Mouse (Mus musculus) megakaryocyte, embryonic 14.5 days (primary cell): Measurements from ENCODE around the gene Gm6793. TPM values are rescaled to one million over a fixed set of nuclear protein-coding genes. Genes with fewer than 3 reads are reported as not detected.

Source experiments
- H3K27me3 ChIP-seq: replicated peaks from 2 replicates; pipeline ENCODE3; 2012; ENCODE audit warnings: inconsistent platforms
- H3K36me3 ChIP-seq: replicated peaks from 2 replicates; pipeline ENCODE3; 2012; ENCODE audit warnings: low read length, inconsistent platforms, mixed read lengths
- H3K4me1 ChIP-seq: 2 replicates; pipeline ENCODE4 v1.6.1; 2012; ENCODE audit warnings: inconsistent platforms
- H3K4me3 ChIP-seq: replicated peaks from 2 replicates; pipeline ENCODE3; 2012; ENCODE audit warnings: moderate library complexity, mild to moderate bottlenecking, inconsistent platforms
- H3K9me3 ChIP-seq: 2 replicates; pipeline ENCODE4 v1.6.1; 2012; ENCODE audit warnings: inconsistent platforms
- FLI1 ChIP-seq: IDR thresholded peaks from 2 replicates; pipeline ENCODE4 v1.6.1; 2012; ENCODE audit warnings: low read length, inconsistent platforms, mixed read lengths
- GATA1 ChIP-seq: IDR thresholded peaks from 3 replicates; pipeline ENCODE4 v1.6.1; 2012; ENCODE audit warnings: mixed read lengths, low read length, inconsistent platforms, borderline replicate concordance
- polyA plus RNA-seq: library from polyadenylated mRNA; stranded (reverse); fragments of >175 nt; gene quantifications from 2 replicates; pipeline ENCODE4 v1.2.3, GENCODE M21; 2012; ENCODE audit warnings: low replicate concordance; ENCODE audit not compliant: insufficient read depth

The Gm6793 gene
- polyA plus RNA-seq, 1 experiment = 0.46 TPM

DNA sequence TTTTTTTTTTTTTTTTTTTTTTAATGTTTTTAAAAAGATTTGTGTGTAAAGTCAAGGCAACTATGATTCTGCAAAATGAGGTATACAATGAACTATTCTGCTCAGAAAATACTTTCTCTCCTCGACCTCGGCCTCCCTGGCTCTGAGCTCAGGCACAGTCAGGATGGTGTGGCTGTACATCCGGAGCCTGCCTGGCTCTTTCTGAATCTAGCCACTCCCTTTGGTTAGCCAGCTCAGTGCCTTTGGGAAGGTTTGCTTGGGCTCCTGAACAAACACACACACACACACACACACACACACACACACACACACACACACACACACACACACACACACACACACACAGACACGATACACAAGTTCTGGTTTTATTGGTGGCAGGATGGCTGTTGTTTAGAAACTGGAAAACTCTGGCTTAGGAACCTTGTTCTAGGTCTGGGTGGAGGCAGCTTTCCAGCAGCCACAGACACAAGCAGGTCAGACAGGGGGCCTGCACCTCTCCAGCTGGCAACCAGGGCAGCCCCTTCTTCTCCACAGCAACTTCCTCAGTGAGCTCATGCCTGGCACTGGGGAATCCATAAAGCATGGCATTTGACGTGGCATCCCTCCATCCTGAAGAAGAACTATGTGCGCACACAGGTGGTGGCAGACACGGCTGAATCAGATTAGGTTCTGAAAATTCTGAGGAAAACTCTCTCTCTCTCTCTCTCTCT lies 49.8 kb downstream of the Gm6793 start:
- H3K36me3 ChIP-seq = peaks cover 47% of the 10 kb centered on the region
- H3K4me3 ChIP-seq = no peak overlapping the region
- peaks cover 56% of the 10 kb centered on the region for H3K4me1 ChIP-seq
- no peaks in the 10 kb centered on the region for H3K27me3 ChIP-seq
- TF ChIP-seq GATA1 = no peak
- no peak for TF ChIP-seq FLI1
- H3K9me3 ChIP-seq = no peaks in the 10 kb centered on the region

DNA sequence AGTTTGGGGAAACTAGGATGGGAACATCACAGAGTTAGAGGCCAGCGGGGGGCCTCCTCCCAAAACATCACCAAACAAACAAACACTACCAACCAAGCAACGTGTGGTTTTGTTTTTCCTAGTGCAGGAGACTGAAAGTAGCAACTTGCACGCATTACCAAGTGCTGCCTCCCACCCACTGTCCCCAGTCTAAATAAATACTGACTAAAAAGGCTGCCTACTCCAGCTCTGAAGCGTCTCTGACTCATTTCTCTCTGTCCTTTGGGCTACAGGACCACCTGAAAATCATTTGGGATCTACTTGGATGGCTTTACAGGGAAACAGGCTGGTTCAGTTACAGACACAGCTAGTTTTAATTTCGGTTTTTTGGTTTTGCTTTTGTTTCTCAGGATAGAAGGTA lies 50.5 kb downstream of the Gm6793 start:
- no peak overlapping the region for H3K4me3 ChIP-seq
- H3K36me3 ChIP-seq = peaks cover 53% of the 10 kb centered on the region
- H3K4me1 ChIP-seq = peaks cover 56% of the 10 kb centered on the region
- no peaks in the 10 kb centered on the region for H3K9me3 ChIP-seq
- no peaks in the 10 kb centered on the region for H3K27me3 ChIP-seq
- TF ChIP-seq GATA1 (no peak), FLI1 (no peak)

DNA sequence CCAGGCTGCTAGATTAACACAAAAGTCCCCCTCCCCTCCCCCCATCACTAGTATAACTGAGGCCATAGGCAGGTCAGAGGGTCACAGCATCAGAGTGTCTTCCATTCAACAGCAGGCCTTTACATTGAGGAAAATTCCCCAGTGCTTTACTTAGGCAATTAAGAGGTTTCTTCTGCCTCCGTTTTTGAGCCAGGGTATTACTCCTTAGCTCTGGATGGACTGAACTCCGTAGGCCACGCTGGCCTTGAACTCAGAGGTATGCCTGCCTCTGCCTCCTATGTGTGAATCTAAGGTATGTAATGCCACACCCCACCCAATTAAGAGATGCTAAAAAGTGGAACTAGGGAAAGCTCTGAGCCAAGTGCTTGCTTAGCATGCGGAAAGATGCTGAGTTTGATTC lies 51.3 kb downstream of the Gm6793 start:
- H3K4me3 ChIP-seq = no peak overlapping the region
- peaks cover 55% of the 10 kb centered on the region for H3K4me1 ChIP-seq
- H3K36me3 ChIP-seq = peaks cover 52% of the 10 kb centered on the region
- no peaks in the 10 kb centered on the region for H3K9me3 ChIP-seq
- no peaks in the 10 kb centered on the region for H3K27me3 ChIP-seq
- no peak for TF ChIP-seq GATA1
- no peak for TF ChIP-seq FLI1

Other genes with a start within 250 kb of the Gm6793 start
- 16.9 TPM in 1 of 2 replicates, not detected in the other for gene Cfdp1, start 160.7 kb downstream of the Gm6793 start, polyA plus RNA-seq
- not detected in 2 replicates for gene Tmem170, start 138.3 kb downstream of the Gm6793 start, polyA plus RNA-seq
- not detected in 2 replicates for gene Chst5, start 104.6 kb downstream of the Gm6793 start, polyA plus RNA-seq
- gene Tmem231, start 81.2 kb downstream of the Gm6793 start, polyA plus RNA-seq = 1.9 and 2.4 TPM in 2 replicates
- gene Gabarapl2, start 74.3 kb downstream of the Gm6793 start, polyA plus RNA-seq = 9.3 TPM in 1 of 2 replicates, not detected in the other
- gene Adat1, start 22.7 kb downstream of the Gm6793 start, polyA plus RNA-seq = 0.40 and 1.5 TPM in 2 replicates
- gene Kars, start 3.7 kb downstream of the Gm6793 start, polyA plus RNA-seq = 11.0 and 50.0 TPM in 2 replicates
- 5.7 and 9.6 TPM in 2 replicates for gene Terf2ip, start 3.6 kb downstream of the Gm6793 start, polyA plus RNA-seq